Mouse (Mus musculus) skeletal muscle tissue, adult 2 months (tissue): ENCODE measurements around the gene Car6.

Source experiments
- DNase-seq: peaks from one replicate; pipeline ENCODE4 v3.0.0-alpha.2; 2012; ENCODE audit warnings: low read depth, low spot score

Car6 gene

DNA sequence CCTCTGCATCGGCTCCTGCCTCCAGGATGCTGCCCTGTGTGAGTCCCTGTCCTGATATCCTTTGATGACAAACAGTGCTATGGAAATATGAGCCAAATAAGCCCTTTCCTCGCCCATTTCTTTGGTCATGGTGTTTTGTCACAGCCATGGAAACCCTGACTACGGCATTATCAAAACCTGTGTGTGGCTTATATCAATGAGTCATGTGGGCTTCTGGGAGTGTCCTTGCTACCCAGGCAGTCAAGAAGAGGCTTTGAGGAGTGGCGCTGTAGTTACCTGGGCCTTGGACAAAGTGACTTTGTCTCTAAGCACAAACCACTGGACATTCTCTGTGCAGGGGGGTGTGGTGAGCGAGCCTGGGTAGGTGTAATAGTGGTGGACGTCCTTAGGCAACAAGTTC, 8.9 kb downstream of the Car6 start:
- no peak for DNase-seq

DNA sequence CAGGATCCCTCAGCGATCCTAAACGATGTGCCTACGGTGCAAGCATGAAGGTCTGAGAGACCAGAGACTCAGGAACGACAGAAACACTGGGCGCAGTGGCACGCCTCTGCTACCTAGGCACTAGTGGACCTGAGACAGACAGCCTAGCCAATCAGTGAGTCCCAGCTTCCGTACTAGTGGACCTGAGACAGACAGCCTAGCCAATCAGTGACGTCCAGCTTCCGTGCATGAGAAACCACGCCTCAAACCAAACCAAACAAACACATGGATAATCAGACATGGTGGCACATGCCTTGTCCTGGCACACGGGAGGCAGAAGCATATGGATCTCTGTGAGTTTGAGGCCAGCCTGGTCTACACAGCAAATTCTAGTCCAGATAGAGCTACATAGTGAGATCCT, 12.9 kb downstream of the Car6 start:
- DNase-seq: no peak

DNA sequence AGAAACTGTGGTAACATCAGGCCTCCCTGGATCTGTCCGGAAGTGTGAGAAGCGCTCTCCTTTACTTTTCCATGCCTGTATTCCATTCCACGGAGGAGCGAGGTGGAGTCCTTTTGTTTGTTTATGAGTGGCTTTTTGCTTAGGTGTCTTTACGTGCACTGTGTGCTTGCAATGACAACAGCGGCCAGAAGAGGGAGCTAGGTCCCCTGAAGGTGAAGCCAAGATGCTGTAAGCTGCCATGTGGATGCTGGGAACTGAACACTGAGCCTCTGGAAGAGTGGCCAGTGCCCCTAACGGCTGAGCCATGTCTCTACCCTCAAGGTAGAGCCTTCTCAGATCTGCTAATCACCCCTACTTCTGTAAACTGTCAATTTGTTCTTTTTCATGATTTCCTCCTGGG, 19.8 kb downstream of the Car6 start:
- no peak for DNase-seq

DNA sequence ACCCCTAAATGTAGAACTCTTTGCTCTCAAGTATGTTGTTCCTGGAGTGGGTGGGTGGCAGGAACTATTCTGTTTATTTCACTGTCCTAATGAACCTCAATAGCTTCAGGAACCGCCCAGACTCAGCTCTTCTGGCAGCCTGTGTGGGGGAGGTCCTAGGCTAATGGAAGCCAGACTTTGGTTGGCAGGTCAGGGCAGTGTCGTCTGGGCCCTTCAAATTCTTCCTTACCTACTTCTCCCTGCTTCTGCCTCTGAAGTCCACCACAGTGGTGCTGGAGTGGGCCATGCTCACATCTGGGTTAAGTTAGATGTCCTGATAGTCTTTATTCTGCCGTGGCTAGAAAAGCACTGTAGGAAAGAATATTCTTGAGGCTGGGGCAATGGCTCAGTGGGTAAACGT, 23.0 kb downstream of the Car6 start:
- no peak for DNase-seq

DNA sequence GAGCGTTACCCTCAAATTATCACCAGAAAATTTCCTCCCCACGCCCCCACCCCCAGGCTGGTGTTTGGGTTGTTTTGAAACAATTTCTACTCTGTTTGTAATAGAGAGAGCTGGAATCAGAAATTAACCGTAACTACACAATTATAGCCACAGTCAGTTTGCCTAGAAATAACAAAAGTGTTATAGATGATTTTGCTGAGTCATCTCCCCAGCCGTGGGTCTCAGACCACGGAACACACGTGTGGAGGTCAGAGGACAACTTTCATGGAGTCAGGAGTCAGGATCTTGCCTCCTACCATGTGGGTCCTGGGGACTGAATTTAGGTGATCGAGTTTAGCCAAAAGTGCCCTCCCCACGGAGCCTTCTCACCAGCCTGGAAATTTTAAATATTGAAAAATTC, 24.0 kb downstream of the Car6 start:
- DNase-seq: no peak

DNA sequence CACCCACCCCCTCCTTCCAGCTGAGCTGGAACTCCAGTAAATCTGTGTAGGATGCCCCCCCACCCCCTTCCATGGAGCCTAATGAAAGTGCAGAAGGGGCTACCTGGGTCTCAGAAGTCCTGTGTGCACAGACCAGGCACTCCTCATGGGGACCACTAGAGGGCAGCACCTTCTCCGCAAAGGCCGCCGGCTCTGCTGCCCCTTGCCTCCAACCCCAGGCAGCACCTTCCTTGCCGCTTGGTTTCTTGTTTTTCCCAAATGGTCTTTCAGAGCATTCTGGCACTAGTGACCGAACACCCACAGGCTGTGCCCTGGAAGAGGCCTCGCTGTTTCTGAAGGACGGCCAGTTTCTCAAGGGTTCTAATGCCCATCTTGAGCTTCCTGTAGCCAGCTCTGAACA, 24.6 kb downstream of the Car6 start:
- peak; percentile 56 for DNase-seq

DNA sequence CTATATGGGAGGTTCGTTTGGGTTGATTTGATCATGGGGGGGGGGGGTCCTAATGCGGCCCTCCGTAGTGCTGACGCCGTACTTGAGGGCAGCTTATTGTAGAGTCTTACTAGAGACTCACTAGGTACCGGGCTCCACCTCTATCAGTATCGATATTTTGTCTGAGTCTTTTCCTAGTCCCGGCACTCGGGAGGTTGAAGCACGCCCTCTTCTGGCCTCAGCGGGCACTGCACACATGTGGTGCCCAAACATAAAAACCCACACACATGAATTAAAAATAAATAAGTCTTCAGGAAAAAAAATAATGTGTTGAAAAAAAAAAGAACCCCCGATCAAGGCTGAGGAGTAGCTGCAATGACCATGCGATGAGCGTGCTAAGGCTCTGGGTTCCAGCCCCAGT, 27.1 kb downstream of the Car6 start:
- no peak for DNase-seq

DNA sequence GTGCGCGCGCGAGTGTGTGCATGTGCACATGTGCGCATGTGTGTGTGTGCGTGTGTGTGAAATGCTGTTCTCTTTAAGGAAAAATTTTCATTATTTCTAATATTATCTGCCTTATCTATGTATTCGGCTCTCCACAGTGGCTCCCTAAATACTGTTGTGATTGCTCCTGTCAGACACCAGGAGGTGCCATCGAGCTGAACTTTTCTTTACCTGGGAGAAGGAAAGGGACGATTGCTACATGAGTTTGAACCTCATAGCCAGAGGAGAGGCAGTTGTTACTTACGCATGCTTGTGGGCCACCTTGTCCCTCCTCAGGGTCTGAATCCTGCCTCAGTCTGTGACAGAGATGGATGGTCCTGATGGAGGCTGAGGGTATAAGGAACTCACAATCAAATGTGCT, 27.9 kb downstream of the Car6 start:
- peak; percentile 28 for DNase-seq

DNA sequence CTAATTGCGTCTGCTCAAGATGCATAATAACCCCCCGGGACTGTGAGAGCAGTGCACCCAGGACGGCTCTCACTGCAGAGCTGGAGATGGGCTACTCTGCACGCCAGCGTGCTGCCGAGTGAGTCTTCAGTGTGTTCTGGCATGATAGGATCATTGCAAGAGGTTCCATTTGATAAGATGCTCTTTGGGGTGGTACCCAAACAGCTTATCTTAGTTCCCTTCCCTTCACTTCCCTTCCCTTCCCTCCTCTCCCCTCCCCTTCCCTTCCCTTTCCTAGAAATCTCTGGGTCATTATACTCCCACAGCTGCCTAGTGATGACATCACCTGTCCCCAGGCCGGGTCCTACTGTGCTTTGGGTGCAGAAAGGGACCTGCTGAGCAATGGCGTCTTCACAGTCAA, 29.0 kb downstream of the Car6 start:
- no peak for DNase-seq

DNA sequence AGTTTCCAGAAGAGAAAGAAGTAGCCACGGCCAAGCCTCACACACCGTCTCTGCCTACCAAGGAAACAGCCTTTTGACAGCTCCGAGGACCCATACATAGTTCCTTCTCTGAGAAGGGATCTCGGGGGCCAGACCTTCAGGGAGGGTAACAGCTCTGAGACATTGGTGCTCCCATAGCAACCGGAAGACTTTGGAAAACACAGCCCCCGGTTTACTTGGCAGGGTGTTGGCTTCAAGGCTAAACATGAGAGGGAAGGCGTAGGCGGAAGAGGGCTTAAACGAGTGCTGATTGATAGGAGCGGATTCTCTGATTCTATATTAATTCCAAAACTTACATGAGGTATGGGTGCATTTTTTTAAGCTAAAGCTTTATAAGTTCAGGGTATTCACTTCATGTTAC, 32.7 kb downstream of the Car6 start:
- no peak for DNase-seq

DNA sequence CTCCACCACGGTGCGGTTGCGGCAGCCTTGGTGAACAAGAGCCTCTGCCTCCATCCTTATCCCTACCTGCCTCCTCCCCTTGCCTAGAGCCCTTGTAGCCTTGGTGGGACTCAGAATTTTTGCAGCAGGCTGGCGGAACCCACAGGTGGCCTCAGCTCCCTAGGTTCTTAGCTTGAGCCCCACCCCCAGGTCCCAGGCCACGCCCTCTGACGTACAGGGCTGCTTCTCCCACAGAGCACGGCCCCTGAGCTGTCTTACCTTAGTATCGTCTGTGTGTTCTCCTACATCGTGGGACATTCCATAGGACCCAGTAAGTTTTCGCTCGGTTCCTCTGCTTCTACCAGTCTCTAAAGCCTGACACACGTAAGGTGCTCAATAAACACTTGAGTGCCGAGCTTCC, 36.3 kb downstream of the Car6 start:
- no peak for DNase-seq

DNA sequence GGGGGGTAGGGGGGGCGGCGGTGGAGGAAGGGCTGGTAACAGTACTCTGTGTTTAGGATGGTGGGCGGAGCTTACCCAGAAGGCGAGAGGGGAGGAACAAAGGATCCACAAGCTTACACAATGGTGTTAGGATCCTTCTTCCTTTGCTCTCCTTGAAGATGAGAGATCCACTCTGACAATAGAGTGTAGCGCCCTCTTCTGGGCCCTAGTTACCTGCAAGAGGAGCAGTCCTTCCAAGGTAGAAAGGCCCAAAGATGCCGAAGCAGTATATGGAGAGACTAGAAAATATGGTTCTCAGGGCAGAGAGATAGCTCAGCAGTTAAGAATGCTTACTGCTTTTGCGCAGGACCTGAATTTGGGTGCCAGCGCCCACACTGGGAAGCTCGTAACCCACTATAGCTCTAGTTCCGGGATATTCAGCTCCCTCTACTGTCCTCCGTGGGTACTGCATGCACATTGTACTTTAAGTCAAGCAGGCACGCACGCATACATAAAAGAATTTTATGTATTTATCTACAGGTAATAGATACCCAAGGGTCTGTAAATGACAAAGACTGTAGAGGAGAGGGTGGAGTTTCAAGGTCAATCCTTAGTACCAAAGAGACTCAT, 38.5 kb downstream of the Car6 start:
- DNase-seq: no peak

DNA sequence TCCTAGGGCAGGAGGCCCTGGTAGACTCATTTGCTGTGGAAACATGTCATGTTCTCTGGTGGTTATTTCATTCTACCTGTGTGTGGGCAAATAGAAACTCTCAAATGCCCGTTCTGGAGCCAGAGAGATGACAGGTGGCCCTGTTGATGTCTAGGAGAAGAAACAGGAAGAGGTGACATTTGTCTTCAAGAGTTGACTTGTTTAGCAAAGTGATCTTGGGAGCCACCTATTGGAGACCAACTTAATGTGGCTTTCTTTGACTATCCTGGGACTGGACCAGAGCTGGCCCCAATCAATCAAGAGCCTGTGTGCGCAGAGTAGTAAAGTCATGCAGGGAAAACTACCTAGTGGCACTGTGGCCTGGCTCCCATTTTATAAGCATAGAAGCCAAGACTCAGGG, 41.7 kb downstream of the Car6 start:
- no peak for DNase-seq

DNA sequence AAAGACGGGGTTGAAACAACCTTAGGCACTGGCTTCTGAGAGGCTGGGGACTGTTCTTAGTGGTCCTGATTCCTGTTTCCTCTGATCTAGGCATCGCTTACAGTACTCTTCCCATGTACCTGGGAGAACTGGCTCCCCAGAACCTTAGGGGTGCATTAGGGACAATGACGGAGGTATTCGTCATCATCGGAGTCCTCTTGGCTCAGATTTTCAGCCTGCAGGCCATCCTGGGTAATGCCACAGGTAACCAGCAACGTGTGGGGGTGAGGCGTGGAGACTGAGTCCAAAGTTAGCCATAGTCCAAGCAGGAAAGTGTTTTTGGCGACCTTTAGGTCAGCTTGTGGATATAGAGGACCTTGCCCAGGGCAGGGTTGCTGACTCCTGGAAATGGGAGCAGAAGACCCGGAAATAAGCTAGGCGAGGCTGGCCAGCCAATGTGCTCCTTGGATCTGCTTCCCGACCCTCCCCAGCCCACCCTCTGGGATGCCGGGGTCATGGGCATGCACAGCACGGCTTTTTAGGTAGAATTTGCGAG, 43.7 kb downstream of the Car6 start:
- no peak for DNase-seq

DNA sequence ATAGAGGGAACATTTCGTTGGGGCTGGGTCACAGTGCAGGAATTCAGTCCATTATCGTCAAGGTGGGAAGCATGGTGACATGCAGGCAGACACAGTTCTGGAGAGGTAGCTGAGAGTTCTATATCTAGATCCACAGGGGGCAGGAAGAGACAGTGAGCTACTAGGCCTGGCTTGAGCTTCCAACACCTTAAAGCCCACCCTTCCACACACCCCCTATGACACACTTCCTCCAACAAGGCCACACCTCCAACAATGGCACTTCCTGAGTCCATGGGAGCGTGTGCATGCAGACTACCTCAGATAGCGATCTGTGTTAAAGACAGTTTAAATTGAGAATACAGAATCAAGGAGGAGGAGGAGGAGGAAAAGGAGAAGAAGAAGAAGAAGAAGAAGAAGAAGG, 45.4 kb downstream of the Car6 start:
- DNase-seq: no peak

DNA sequence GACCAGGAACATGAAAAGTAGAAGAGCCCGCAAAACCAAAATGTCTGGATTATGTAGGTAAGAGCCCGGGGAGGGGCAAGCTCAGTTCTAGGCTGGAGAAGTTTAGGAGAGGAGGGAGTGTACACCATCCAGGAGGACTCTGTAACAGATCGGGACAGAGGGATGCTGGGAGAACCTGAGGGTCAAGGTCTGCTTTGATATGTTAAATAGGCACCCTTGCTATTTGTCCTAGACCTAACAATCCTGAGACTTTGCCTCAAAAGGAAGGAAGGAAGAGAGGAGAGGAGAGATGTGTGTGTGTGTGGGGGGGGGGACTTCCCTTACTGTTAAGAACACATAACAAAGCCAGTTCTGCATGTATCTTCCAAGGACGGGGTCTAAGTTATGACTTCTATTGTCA, 45.8 kb downstream of the Car6 start:
- no peak for DNase-seq

DNA sequence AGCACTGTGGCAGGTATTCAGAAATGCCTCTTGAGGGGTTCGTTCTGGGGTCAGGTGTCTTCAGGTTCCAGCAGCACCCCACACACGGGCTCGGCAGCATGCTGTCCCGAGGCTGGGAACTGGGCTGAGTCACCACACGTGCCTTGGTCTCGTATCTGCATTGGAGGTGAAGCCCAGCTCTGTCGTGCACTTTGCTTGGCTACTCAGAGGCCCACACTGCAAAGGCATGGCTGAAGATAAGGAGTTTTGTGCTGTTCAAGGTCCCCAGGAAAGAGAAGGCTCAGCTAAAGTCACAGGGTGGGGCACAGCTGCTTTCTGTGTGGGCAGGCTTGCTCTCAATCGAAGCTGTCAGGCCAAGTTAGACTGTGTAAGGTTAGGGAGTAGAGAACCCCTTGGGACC, 48.6 kb downstream of the Car6 start:
- no peak for DNase-seq

DNA sequence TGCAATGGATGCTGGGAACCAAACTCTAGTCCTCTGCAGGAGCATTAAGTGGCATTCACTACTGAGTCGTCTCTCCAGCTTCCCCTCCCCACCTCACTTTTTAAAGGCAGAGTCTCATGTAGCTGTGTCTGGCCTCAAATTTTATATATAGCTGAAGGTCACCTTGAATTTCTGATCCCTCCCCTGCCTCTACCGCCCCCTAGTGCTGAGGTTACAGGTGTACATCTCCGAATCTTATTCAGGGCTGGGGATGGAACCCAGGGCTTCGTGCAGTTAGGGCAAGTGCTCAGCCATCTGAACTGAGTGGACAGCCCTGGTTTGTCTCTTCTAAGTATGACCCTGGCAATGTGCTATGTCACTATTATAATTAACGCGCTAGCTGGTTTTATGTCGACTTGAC, 50.1 kb downstream of the Car6 start:
- no peak for DNase-seq

DNA sequence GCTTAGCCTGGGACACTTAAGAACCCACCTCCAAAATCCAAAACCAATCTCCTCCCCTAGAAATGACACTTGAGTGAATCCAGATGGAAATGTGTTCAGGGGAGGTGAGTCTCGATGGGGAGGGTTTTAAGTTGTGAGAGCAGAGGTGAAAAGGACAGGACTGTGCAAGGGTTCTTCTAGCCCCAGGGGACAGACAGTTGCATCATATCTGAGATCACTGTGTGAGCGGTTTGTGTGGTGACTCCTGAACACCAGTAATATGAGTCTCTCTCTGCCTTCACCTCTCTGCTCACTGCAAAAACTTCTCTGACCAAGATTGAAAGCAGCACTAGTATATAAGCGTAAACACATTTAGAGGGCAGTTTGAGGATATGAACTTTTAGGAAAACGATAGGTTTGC, 54.8 kb downstream of the Car6 start:
- no peak for DNase-seq

DNA sequence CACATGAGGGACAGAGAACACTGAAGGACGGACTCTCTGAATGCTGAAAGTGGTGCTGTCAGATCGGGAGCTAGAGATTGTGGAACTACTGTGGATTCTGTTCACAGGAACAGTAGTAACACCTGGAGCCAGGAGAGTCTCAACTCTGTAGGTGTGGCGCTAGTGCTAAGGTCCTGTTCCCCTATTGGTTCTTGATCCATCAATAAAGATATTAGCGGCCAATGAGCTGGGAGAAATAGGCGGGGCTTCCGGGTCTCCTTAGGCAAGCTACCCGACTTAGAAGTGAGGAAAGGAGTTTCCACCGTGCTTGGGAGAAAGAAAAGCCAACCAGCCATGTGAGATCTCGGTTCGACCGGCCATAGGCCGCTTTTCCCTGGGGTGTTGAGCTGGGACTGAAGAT, 56.9 kb downstream of the Car6 start:
- no peak for DNase-seq

DNA sequence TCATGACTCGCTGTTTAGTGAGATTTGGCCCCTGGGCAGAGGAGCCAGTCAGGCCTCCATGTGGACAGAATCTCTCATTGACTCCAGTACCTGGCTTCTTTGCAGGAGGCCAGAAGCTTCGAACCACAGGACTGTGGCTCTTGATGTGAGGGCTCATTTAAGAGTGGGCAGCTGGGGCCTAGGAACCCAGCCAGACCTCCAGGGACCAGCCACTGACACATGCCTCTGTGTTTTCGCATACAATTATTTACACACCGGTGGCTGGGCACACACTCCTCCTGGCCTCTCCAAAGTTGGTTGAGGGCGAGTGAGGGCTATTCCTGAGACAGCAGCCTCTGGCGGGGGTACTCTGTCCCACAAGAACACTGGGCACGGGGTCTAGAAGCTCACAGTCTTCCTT, 60.8 kb downstream of the Car6 start:
- DNase-seq: no peak

DNA sequence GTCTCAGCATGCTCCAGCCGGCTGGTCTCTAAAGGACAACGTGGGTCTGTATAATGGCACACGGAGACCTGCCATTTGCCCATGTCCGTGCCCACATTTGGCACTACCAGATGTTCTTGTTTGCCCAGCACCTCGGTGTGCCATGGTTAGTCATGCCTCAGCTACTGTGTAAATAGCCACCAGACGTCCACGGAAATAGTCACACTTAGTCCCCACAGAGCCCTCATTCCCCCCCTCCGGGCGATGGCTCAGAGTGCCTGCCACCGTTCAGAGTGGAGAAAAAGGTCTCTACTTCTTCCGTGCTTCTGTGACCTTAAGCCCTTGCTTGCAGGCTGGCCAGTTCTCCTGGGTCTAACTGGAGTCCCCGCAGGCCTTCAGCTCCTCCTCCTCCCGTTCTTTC, 62.0 kb downstream of the Car6 start:
- no peak for DNase-seq

DNA sequence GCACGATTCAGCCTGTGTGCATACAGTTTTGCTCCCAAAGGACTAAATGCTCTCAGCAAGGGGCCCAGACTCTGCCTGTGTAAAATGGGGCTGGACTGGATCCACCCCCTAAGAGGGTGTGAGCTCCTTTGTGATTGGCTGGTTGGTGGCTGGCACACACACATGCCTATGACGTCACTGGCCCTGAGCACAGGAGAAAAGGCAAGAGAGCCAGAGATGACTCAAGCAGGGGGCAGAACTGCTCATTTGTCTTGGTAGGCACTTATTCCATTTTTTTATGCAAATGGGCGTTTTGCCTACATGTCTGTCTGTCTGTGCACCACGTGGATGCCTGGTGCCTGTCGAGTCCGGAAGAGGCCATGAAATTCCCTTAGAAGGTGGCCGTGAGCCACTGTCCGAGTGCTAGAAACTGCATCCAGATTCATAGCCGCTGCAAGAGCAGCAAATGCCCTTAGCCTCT, 63.0 kb downstream of the Car6 start:
- peak; percentile 67 for DNase-seq

DNA sequence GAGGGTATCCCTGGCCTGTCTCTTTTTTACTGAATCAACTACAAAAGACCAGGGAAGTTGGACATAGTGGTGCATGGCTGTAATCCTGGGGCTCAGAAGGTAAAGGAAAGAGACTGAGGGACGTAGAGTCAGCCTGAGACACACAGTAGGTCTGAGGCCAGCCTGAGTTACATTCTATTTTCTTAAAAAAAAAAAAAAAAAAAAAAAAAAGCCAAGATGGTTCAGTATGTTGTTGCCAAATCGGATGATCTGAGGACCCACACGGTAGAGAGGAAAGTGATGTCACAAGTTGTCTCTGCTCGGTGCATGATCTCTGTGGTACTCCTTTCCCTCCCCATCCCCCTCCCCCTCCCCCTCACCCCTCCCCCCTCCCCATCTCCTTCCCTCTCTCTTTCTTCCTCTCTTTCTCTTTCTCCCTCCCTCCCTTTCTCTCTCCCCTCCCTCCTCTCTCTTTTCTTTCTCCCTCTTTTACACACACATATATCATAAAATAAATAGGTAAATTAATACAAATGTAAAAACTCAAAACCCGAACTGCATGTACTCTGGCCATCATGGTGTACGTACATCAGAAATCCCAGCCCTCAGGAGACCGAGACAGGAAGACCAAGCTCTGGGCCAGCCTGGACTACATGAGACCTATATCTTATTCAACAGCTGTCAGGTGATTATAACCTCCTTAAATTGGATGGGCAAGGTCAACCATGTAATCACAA, 63.6 kb downstream of the Car6 start:
- DNase-seq: no peak
